Mouse (Mus musculus): ENCODE data around the gene Gm12695. TPM values are rescaled to one million over a fixed set of nuclear protein-coding genes. Genes with fewer than 3 reads are reported as not detected.
A peak's percentile ranks its signal among the peaks of the same experiment; 100 is the strongest.

Gm12695 gene
- total and polyA plus RNA-seq, 2 experiments = not detected

- H3K79me2 ChIP-seq (ENCODE audit: control insufficient read depth, insufficient read depth, low read length) = no peaks in the 10 kb centered on the region
- H3K27me3 ChIP-seq (ENCODE audit: control insufficient read depth, insufficient read depth, low read length) = no peaks in the 10 kb centered on the region
- no peak overlapping the region for H3K4me3 ChIP-seq (ENCODE audit: insufficient read depth, low read depth, low read length)
- no peaks in the 10 kb centered on the region for H3K4me1 ChIP-seq (ENCODE audit: control insufficient read depth, insufficient read depth, low read length)
- no peak overlapping the region for H3K9ac ChIP-seq (ENCODE audit: low read depth, low read length)
- 40% methylated on average over 13 of the region's 13 CpGs for WGBS
- no peak for DNase-seq (ENCODE audit: extremely low read depth, low read depth, low spot score)
- TF ChIP-seq POLR2A (IDR thresholded peaks at IDR 0.05; ENCODE audit: extremely low read depth, insufficient read depth, low read length) (no peak), CTCF (IDR thresholded peaks at IDR 0.05; ENCODE audit: low read depth, low read length) (peak; percentile 49; the same call in 1 of the 2 replicates)
- H3K36me3 ChIP-seq (ENCODE audit: control insufficient read depth, insufficient read depth, low read length) = no peaks in the 10 kb centered on the region
- no peak overlapping the region for H3K27ac ChIP-seq (replicated peaks; ENCODE audit: insufficient read depth, low read depth, low read length)
Measured at GRCm38 (mm10) chr4:96696614-96697360, 88.2 kb downstream of the Gm12695 start.

- no peaks in the 10 kb centered on the region for H3K36me3 ChIP-seq (ENCODE audit: control insufficient read depth, insufficient read depth, low read length)
- WGBS = 77% methylated on average over 2 of the region's 2 CpGs
- no peak overlapping the region for H3K9ac ChIP-seq (ENCODE audit: low read depth, low read length)
- no peaks in the 10 kb centered on the region for H3K27me3 ChIP-seq (ENCODE audit: control insufficient read depth, insufficient read depth, low read length)
- no peaks in the 10 kb centered on the region for H3K4me1 ChIP-seq (ENCODE audit: control insufficient read depth, insufficient read depth, low read length)
- no peaks in the 10 kb centered on the region for H3K79me2 ChIP-seq (ENCODE audit: control insufficient read depth, insufficient read depth, low read length)
- TF ChIP-seq CTCF (IDR thresholded peaks at IDR 0.05; ENCODE audit: low read depth, low read length) (no peak), POLR2A (IDR thresholded peaks at IDR 0.05; ENCODE audit: extremely low read depth, insufficient read depth, low read length) (no peak)
- no peak overlapping the region for H3K27ac ChIP-seq (replicated peaks; ENCODE audit: insufficient read depth, low read depth, low read length)
- no peak overlapping the region for H3K4me3 ChIP-seq (ENCODE audit: insufficient read depth, low read depth, low read length)
- DNase-seq (ENCODE audit: extremely low read depth, low read depth, low spot score) = no peak
Measured at GRCm38 (mm10) chr4:96687358-96687803, 97.6 kb downstream of the Gm12695 start.

GRCm38 (mm10) chr4:96683474-96683873 is 101.5 kb downstream of the Gm12695 start:
- H3K27ac ChIP-seq (replicated peaks; ENCODE audit: insufficient read depth, low read depth, low read length) = no peak overlapping the region
- no peak overlapping the region for H3K4me3 ChIP-seq (ENCODE audit: insufficient read depth, low read depth, low read length)
- peak; percentile 52 for DNase-seq (ENCODE audit: extremely low read depth, low read depth, low spot score)
- 37% methylated on average over 2 of the region's 2 CpGs for WGBS
- TF ChIP-seq POLR2A (IDR thresholded peaks at IDR 0.05; ENCODE audit: extremely low read depth, insufficient read depth, low read length) (no peak), CTCF (IDR thresholded peaks at IDR 0.05; ENCODE audit: low read depth, low read length) (peak; percentile 49)
- no peaks in the 10 kb centered on the region; the same call in 1 of the 2 replicates for H3K4me1 ChIP-seq (ENCODE audit: control insufficient read depth, insufficient read depth, low read length)
- no peaks in the 10 kb centered on the region for H3K36me3 ChIP-seq (ENCODE audit: control insufficient read depth, insufficient read depth, low read length)
- no peaks in the 10 kb centered on the region for H3K27me3 ChIP-seq (ENCODE audit: control insufficient read depth, insufficient read depth, low read length)
- H3K9ac ChIP-seq (ENCODE audit: low read depth, low read length) = no peak overlapping the region
- H3K79me2 ChIP-seq (ENCODE audit: control insufficient read depth, insufficient read depth, low read length) = no peaks in the 10 kb centered on the region

GRCm38 (mm10) chr4:96680966-96681365 is 104.0 kb downstream of the Gm12695 start:
- TF ChIP-seq POLR2A (IDR thresholded peaks at IDR 0.05; ENCODE audit: extremely low read depth, insufficient read depth, low read length) (no peak), CTCF (IDR thresholded peaks at IDR 0.05; ENCODE audit: low read depth, low read length) (no peak)
- Histone ChIP-seq H3K4me3 (ENCODE audit: insufficient read depth, low read depth, low read length) (no peak overlapping the region), H3K27me3 (ENCODE audit: control insufficient read depth, insufficient read depth, low read length) (no peaks in the 10 kb centered on the region), H3K36me3 (ENCODE audit: control insufficient read depth, insufficient read depth, low read length) (no peaks in the 10 kb centered on the region), H3K79me2 (ENCODE audit: control insufficient read depth, insufficient read depth, low read length) (no peaks in the 10 kb centered on the region), H3K4me1 (ENCODE audit: control insufficient read depth, insufficient read depth, low read length) (no peaks in the 10 kb centered on the region; the same call in 1 of the 2 replicates), H3K27ac (replicated peaks; ENCODE audit: insufficient read depth, low read depth, low read length) (no peak overlapping the region), H3K9ac (ENCODE audit: low read depth, low read length) (no peak overlapping the region)
- DNase-seq (ENCODE audit: extremely low read depth, low read depth, low spot score) = no peak

GRCm38 (mm10) chr4:96680233-96680632 is 104.8 kb downstream of the Gm12695 start:
- Histone ChIP-seq H3K79me2 (ENCODE audit: control insufficient read depth, insufficient read depth, low read length) (no peaks in the 10 kb centered on the region), H3K27ac (replicated peaks; ENCODE audit: insufficient read depth, low read depth, low read length) (no peak overlapping the region), H3K9ac (ENCODE audit: low read depth, low read length) (no peak overlapping the region), H3K4me3 (ENCODE audit: insufficient read depth, low read depth, low read length) (no peak overlapping the region), H3K27me3 (ENCODE audit: control insufficient read depth, insufficient read depth, low read length) (no peaks in the 10 kb centered on the region), H3K36me3 (ENCODE audit: control insufficient read depth, insufficient read depth, low read length) (no peaks in the 10 kb centered on the region), H3K4me1 (ENCODE audit: control insufficient read depth, insufficient read depth, low read length) (no peaks in the 10 kb centered on the region; the same call in 1 of the 2 replicates)
- DNase-seq (ENCODE audit: extremely low read depth, low read depth, low spot score) = peak; percentile 80
- TF ChIP-seq POLR2A (IDR thresholded peaks at IDR 0.05; ENCODE audit: extremely low read depth, insufficient read depth, low read length) (no peak), CTCF (IDR thresholded peaks at IDR 0.05; ENCODE audit: low read depth, low read length) (peak; percentile 56)
- 5% methylated on average over 1 of the region's 1 CpGs for WGBS

Other genes starting within 250 kb of the Gm12695 start
- gene Cyp2j6, start 231.5 kb downstream of the Gm12695 start, total RNA-seq (2014; rRNA removed) = 34.4 and 56.9 TPM in 2 replicates
- 13.5 and 14.0 TPM in 2 replicates for gene Cyp2j6, start 231.5 kb downstream of the Gm12695 start, polyA plus RNA-seq (2012; rRNA removed)
- gene Cyp2j9, start 193.6 kb downstream of the Gm12695 start, total RNA-seq (2014; rRNA removed) = 8.4 and 9.1 TPM in 2 replicates
- gene Cyp2j9, start 193.6 kb downstream of the Gm12695 start, polyA plus RNA-seq (2012; rRNA removed) = 3.5 and 6.0 TPM in 2 replicates
- 677 and 909 TPM in 2 replicates for gene Cyp2j5, start 121.0 kb downstream of the Gm12695 start, total RNA-seq (2014; rRNA removed)
- gene Cyp2j5, start 121.0 kb downstream of the Gm12695 start, polyA plus RNA-seq (2012; rRNA removed) = 128 and 170 TPM in 2 replicates